Mouse (Mus musculus) skeletal muscle tissue, adult 2 months (tissue): ENCODE results near the gene Orc2.

Experiments
- DNase-seq: peaks from one replicate; pipeline ENCODE4 v3.0.0-alpha.2; 2012; ENCODE audit warnings: low read depth, low spot score

Orc2 gene

DNA sequence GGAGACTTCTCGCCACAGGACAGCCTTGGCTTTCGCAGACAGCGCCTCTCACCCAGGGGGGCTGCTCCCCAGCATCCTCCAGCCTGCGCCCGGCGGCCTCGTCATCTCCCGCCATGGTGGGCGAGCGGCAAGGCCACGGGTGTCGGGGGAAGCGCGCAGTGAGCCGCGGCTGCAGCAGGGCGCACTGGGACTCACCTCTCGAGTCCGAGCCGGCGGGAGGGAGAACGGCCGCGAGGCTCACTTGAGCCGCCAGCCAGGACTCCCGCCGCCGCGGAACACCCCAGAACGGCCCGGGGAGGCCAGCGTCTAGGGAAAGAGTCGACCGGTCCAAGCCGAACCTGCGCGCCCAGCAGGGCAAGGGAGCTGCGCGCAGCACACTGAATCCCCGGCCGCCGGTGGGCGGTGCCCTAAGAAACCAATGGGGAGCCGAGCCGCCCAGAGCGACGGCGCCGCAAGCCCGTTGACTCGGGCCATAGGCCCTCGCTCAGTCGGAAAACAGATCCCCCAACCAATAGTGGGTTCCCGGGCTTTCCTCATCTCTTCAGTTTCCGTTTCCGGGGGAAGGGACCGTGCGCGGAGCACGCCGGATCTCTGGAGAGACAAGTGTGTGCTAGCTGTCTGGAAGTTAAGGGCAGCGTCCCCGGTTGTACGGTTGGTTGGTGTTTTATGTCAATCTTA is at the start of gene Orc2:
Gene Orc2, minus strand, starts transcription at position 533 of the 678 bp plus-strand sequence.
- peak; percentile 88 for DNase-seq

DNA sequence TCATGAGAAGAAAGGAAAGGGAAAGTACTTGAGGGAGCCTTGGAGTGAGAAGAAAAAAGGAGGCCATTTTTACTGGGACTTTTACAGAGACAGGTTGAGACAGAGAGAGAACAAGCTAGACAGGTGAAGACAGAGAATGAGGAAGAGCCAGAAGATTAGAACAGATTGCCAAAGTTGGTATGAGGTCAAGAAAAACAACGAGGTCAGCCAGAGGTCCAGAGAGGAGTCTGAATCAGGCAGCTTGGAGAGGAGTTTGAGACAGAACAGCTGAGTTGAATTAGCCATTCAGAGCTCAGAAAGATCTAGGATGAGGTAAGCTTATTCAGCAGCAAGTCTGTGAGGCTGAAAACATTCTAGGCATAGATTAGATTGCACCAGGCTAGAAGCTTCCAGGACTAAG is 36.5 kb upstream of the Orc2 start:
- DNase-seq: no peak

DNA sequence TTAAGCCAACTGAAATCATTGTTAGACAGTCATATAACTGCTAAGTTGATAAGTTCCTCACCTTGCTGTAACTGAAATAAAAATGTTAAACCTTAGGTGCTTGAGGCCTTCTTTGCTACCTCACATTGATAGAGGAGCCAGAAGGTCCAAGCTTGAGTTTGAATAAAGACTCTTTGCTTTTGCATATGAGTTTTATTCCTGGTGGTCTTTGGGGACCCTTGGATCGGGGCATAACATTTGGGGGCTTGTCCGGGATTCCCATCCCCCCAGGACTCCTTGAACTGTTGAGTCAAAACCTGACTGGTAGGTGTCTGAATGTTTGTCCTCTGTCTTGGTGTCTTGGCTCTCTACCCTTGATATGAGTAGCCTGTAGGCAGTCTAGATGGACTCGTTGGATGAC is 2.3 kb upstream of the Orc2 start:
- DNase-seq: no peak

DNA sequence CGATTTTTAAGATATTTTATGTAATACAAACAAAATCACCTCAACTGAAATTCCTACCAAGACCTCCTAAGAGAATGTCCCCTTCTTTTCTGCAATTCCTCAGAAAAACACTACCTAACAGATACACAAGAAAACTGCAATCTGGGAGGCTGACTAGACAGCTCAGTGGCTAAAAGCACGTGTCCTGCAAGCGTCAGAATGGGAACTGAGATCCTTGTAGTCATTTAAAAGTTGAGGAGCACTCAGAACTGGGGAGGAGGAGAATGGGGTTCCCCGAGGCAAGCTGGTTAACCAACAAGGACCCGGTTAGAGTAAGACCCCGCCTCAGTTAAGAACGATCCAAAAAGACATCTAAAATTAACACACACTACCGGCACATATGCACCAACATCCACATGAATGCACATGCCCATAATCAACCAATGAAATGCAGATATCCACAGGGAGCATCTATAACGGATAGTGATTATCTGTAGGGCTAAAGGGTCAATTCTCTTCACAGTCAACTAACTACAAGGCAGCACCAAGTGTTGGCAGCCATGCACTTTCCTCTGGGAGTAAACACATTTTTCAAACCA is 1.0 kb downstream of the Orc2 start:
- no peak for DNase-seq

DNA sequence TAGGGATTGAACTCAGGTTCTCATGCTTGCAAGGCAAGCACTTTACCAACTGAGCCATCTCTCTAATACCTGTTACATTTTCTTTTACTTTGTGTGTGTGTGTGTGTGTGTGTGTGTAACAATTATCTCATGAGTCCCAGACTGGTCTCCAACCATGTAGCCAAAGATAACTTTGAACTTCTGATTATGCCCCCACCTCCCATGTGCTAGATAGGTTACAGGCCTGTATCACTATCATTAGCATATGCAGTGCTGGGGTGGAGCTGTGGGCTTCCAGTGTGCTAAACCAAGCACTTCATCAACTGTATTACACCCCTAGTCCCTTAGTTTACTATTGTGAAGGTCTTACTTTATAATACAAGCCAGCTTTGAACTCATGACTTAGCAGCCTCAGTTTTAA is 1.8 kb downstream of the Orc2 start:
- DNase-seq: no peak

DNA sequence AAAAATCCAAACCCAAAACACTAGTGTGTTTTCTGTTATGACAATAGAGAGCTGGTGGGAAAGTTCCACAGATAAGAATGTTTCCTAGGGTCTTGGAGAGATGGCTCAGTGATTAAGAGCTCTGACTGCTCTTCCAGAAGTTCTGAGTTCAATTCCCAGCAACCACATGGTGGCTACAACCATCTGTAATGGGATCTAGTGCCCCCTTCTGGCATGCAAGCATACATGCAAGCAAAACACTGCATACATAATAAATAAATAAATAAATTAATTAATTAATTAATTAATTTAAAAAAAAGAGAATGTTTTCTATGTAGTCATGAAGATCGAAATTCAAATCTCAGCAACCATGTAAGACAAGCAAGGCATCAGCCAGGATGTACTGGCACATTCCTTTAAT is 6.2 kb downstream of the Orc2 start:
- no peak for DNase-seq

DNA sequence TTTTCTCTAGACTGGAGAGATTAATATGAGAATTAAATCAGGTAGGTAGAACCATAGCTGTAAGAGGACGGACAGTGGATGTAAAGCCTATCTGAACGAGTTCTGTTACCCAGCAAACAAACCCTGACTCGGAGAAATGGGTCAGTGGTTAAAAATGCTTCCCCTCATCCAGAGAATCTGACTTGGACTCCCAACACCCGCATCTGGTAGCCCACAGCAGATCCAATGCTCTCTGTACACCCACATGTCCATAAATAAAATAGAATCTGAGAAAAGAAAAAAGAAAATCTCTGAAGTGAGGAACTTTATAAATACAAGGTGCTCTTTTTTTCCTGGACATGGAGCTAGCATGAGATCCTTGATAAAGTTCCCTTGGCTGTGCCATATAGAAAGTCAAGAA is 7.2 kb downstream of the Orc2 start:
- DNase-seq: no peak

DNA sequence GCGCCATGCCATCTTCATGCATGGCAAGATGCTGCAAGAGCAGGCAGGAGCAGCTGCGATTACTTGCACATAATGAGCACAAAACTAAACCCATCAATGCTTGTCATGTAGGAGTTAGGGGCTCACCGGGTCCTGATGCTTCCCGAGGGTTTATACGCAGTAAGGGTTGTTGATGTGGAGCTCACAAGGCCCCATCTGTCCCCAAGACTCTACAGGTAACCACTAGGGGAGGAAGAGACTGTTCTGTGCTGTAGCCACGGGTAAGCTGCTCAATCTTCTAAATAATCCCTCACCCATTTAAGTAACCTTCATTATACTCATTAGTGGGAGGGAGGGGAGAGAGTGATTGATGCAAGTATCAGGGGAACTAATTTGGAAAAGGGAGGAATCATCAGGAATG is 9.3 kb downstream of the Orc2 start:
- no peak for DNase-seq

DNA sequence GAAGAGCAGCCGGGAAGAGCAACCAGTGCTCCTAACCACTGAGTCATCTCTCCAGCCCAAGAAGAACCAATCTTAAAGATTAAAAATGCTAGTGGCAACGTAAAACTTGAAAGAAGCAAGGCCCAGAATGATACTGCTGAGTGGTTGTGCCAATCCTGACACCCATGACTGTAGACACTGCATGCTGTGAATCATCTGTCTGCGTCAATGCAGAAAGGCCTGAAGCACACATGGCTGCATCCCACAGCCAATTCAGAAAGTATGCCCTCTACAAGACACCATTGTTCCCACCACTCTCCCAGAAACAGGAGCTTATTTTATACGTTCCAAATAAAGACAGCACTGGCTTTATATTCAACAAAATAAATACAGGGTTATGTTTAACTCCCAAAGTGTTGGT is 22.3 kb downstream of the Orc2 start:
- no peak for DNase-seq

DNA sequence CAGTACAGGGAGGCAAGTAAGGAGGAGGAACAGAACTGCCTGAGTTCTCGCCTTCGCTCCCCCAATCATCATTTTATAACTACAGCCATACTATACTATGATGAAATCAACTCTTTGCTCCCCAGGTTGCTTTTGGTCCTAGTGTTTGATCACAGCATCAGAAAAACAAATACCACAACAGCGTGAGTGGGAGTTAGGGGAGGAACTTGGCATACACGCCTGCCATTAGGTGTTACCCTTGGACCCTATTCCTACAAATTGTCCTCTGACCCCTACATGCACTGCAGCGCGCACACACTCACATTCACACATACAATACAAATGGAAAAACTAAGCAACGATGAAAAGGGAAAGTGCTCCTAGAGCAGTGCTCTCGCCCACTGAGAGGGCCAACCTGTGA is 29.2 kb downstream of the Orc2 start:
- no peak for DNase-seq

DNA sequence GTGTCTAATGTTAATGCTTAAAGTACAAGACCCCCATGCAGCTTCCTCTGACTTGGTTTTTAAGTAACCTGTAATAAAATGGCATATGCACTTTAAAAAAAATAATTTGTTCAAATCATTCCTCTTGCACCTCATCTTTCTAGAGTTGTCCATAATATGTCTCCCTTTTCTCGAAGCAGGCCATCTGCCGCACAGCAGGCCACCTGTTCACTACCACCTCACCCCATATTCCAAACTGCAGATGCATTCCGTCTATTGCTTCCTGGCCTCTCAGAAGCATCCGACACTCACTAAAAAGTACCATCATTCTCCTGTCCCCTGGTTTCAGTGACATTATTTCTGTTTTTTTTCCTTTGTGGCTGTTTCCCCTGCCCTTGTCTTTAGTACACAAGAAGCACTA is 39.3 kb downstream of the Orc2 start:
- DNase-seq: no peak

DNA sequence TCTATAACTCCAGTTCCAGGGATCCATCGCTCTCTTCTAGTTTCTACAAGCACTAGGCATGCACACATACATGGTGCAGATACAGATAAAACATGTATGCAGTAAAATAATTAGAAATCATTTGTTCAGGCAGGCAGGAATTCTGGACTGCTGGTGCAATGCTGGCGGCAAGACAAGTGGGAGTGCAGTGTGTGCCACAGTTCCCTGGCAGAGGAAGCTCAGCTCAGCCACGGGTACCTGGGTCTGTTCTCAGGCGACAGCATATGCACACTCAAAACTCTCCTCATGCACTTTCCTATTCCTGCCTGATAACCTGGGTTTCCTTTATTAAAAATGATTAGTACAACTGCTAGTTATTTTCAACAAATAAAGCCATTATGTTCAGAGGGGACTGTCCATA is 39.9 kb downstream of the Orc2 start:
- no peak for DNase-seq

DNA sequence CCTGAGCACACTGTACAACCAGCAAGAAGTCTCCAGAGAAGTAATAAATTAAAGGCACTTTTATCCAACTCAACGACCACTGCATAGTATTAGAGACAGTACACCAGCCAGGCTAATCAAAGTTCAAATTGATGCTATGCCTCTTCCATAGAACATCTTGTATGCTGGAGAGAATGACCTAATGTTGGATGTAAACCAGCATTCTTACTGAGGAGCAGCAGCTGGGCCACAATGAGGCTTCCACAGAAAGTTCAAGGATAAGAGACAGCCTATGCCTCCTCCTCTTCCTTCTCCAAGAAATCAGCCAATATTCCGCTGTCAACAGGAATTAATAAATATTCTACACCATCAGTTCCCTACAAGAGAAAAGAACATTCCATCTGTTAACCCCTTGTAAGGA is 41.0 kb downstream of the Orc2 start:
- DNase-seq: no peak

DNA sequence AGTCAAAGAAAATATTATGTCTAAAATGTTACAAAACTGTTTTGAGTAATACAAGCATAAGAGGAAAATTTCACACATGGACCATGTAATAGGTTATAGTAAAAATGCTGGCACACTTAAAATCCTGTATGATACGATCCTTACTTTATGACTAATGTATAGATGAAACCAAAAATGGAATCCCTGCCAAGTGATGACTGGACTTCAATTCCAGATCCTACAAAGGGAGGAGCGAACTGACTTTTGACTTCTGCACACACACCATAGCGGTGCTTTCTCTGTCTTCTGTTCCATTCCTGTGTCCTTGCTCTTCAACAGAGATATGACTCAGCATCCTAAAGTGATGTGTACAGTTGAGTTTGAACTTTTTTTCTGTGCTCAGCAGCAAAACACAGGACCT is 44.3 kb downstream of the Orc2 start:
- no peak for DNase-seq

DNA sequence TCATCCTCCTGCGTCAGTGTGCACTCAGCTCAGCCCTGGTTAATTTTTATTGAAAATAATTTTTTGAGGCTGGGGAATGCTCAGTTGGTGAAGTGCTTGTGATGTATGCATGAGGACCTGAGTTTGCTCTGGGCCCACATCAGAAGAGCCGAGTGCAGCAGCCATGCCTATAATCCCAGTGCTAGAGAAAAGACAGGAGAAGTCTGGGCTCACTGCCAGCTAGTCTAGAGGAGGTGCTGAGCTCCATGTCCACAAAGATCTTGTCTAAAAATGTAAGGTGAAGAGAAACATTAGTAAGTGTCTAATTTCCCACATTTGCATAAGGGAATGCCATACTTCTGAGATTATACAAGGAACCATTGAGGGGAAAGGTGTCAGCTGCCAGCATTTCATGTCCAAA is 46.0 kb downstream of the Orc2 start:
- DNase-seq: no peak

DNA sequence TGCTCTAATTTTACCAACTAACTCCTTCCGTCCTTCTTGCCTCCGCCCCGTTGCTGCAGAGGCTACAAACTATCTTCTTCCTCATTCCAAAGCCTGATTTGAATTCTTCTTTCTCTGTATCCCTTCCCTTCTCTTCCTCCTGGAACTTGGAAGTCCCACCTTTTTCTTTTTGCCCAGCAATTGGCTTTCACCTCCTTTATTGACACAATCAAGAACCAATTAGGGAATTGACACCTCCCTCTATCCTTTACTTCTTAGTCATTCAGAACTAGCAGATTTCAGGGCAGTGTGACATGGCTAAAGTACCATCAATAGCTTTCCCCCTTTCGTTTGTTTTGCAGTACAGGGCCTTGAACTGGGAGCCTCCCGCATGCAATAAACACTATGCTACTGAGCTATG is 46.7 kb downstream of the Orc2 start:
- DNase-seq: no peak

DNA sequence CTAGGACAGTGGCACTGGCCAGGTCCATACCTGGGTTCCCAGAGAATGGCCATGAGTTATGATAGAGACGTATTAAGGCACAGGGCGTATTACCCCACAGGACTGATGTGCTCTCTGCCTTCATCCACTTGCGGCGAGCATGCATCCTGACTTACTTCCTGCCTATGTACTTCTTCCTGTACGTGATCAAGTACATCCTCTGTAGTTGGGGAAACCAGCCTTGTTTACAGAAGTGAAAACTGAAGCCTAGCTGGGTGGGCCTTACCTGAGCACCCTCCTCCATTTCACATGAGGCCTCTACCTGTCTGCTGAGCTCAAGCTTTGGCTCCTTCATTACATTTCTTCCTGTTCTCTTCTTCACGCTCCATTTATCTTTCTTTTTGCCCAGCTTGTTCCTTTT is 50.6 kb downstream of the Orc2 start:
- DNase-seq: no peak

DNA sequence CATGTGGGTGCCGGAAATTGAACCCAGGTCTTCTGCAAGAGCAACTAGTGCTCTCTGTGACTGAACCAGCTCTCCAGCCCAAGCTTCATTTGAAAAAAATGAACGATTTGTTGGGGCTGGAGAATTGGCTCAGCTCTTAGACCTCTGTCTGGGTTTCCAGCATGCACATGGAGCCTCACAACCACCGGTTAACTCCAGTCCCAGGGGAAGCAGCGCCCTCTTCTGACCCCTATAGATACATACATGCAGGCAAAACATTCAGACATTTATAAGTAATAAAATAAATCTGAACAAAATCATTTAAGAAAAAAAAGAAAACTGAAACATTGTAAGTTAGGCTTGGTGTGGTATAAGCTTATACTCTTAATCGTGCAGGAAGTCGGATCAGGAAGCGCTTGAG is 56.5 kb downstream of the Orc2 start:
- DNase-seq: no peak

DNA sequence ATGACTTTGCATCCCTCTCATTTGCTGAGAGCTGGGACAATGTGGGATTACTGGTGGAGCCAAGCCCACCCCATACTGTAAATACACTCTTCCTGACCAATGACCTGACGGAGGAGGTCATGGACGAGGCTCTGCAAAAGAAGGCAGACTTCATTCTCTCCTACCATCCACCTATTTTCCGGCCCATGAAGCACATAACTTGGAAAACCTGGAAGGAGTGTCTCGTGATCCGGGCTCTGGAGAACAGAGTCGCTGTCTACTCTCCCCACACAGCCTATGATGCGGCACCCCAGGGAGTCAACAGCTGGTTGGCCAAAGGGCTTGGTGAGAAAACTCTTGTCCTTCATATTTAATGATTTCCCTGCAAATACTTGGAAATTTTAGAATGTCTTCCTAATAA is 57.1 kb downstream of the Orc2 start:
- no peak for DNase-seq

DNA sequence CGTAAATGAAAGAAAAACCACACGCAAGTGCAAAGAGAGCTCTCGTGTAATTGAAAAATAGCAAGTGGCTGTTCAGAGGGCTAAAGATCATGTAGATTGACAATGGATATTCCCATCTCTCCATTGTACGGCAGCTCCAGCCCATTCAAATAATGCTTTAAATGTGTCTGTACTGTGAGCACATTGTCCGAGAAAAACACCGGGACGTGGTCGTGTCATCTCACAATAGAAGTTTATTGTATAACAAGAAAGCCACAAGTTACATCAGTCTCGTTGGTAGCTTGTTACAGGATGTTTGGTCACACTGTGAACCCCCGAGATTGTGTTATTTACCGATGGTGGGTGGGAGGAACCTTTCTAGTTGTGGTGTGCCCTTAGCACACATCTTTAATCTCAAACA is 59.0 kb downstream of the Orc2 start:
- DNase-seq: no peak

DNA sequence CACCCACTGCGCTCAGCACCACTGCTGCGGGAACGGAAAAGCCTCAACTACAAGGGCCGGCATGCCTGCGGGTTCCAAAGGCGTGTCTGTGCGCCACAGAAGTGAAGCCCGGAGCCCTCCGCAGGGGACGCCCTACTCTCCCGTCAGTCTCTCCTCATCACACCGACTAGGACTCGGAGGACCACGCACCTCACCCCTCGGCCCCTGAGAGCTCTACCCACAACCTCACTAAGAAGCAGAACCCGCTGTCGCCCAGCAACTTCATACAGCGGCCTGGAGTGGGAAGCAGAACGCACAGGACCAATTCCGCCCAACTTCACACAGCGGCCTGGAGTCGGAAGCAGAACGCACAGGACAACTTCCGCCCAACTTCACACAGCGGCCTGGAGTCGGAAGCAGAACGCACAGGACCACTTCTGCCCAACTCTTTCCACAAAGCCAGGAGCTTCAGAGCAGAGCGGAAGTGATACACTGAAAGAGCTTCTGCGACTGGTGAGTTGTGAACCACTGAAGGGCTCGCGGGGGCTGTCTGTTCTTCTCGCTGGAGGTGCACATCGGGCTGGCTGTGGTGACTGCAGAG is 59.7 kb downstream of the Orc2 start, which contains the start of the genes Nif3l1 and Ppil3:
Gene Nif3l1, plus strand, starts transcription at position 9 of the 580 bp plus-strand sequence.
Gene Ppil3, minus strand, starts transcription at position 344 of the 580 bp plus-strand sequence.
- peak; percentile 80 for DNase-seq

DNA sequence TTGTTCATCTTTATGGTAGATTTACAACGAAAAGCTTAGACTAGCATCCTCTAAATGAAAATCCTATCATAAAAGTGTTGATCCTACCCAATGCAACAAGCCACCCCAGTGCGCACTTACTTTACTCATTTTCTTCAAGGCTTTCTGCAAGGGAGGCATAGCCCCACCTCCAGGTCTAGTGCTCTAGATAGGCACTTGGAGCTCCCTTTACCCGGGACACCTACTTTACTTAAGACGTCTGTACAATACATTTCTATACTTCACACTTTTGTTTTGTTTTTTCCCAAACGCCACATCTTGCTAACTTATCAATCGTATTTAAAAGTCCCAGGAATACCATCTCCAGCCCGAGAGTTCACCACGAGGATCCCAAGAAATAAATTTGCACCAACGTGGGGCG is 60.2 kb downstream of the Orc2 start:
- no peak for DNase-seq

DNA sequence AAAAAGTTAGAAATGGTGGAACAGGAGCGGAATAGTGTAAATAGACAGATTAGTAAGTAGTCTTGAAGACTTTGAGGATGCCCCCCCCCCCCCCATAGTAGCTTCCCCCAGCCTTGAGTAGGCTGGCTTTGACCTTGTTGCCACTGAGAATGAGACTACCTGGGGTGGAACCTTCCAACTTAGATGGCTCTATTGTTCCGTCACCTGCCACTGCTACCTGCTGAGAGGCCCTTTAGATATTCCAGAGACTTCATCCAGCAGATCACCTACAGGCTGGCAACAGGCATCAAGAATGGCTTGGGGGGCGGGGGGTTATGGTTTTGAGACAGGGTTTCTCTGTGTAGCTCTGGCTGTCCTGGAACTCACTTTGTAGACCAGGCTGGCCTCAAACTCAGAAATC is 80.4 kb downstream of the Orc2 start:
- no peak for DNase-seq
